Mouse (Mus musculus): Measurements from ENCODE around the gene Tgfbr2.
"Not testable (repeated sequence)": the region's sequence is repeated elsewhere in the genome, so short reads cannot be mapped to it uniquely, and the experiment has no call there.

Tgfbr2 gene

GRCm38 (mm10) chr9:116083300-116083699 lies 91.9 kb downstream of the Tgfbr2 start:
- DNase-seq (ENCODE audit: extremely low spot score, low read depth, low spot score): no peak

DNA sequence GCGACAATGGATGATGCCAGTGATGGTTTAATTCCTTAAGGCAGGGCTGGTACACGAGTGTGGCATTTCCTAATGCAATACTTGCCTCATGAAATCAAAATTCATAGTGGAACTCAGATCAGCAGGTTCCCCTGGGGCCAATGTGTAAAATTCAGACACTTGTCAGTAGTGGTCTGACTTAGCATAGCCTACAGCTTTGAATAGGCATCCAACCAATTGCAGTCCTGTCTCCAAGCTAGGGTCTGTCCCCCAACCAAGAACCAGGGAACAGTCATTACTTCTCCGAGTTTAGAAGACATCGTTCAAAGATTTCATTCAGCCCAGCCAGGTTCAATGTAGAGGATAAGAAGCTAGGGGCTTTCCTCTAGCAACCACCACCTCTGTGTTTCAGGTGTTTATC lies 93.4 kb downstream of the Tgfbr2 start:
- no peak for DNase-seq (ENCODE audit: extremely low spot score, low read depth, low spot score)

- no peak for DNase-seq (ENCODE audit: extremely low spot score, low read depth, low spot score)
Observed at GRCm38 (mm10) chr9:116077419-116077818, 97.7 kb downstream of the Tgfbr2 start.

GRCm38 (mm10) chr9:116076946-116077345 lies 98.2 kb downstream of the Tgfbr2 start:
- no peak for DNase-seq (ENCODE audit: extremely low spot score, low read depth, low spot score)

GRCm38 (mm10) chr9:116076163-116076562 lies 99.0 kb downstream of the Tgfbr2 start:
- no peak for DNase-seq (ENCODE audit: extremely low spot score, low read depth, low spot score)

DNA sequence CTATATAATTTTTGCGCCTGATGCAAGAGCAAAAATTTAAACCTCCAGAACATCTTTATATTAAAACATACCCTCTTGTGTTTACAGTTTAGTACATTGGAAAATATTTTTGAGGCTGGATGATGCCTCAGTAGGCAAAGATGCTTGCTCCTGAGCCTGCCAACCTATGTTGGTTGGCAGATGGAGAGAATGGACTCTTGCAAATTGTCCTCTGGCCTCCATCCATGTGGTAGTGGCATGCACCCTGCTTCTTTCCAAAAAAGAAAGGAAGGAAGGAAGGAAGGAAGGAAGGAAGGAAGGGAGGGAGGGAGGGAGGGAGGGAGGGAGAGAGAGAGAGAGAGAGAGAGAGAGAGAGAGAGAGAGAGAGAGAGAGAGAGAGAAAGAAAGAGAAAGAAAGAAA lies 103.6 kb downstream of the Tgfbr2 start:
- DNase-seq (ENCODE audit: extremely low spot score, low read depth, low spot score): not testable (repeated sequence)

DNA sequence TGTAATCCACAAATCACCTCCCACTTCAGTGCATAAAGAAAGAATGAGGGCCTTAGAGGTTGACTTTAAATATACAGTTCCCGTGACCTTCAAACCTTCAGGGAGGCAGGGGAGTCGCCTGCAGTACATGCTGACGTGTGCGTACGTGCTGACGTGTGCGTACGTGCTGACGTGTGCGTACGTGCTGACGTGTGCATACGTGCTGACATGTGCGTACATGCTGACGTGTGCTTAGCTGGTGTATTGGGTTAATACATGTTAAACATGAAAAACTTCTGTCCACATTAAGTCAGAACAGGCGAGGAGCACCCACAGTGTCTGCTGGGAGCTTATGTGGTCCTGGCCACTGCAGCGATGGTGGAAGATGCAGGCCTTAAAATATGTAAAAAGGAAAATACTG lies 110.4 kb downstream of the Tgfbr2 start:
- DNase-seq (ENCODE audit: extremely low spot score, low read depth, low spot score): no peak

GRCm38 (mm10) chr9:116060691-116061090 lies 114.5 kb downstream of the Tgfbr2 start:
- no peak for DNase-seq (ENCODE audit: extremely low spot score, low read depth, low spot score)

DNA sequence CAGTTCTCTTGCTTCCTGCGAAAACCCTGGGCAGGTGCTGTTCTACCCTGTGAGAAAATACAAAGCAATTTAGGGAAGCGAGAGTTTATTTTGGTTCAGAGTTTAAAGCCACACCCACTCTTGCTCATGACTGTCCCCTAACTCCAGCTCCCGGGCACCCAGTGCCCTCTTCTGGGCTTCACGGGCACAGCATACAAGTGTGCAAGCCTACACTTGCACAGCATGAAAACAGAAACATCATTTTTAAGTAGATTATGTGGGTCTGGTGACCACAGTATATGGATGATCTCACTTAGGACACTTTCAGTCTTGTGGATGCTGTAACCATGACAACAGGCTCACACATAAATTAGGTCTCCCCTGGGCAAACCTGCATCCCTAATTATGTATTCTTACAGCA lies 116.0 kb downstream of the Tgfbr2 start:
- no peak for DNase-seq (ENCODE audit: extremely low spot score, low read depth, low spot score)

GRCm38 (mm10) chr9:116058475-116058874 lies 116.7 kb downstream of the Tgfbr2 start:
- no peak for DNase-seq (ENCODE audit: extremely low spot score, low read depth, low spot score)

- no peak for DNase-seq (ENCODE audit: extremely low spot score, low read depth, low spot score)
Observed at GRCm38 (mm10) chr9:116053976-116054375, 121.2 kb downstream of the Tgfbr2 start.

GRCm38 (mm10) chr9:116049985-116050384 lies 125.2 kb downstream of the Tgfbr2 start:
- DNase-seq (ENCODE audit: extremely low spot score, low read depth, low spot score): no peak

DNA sequence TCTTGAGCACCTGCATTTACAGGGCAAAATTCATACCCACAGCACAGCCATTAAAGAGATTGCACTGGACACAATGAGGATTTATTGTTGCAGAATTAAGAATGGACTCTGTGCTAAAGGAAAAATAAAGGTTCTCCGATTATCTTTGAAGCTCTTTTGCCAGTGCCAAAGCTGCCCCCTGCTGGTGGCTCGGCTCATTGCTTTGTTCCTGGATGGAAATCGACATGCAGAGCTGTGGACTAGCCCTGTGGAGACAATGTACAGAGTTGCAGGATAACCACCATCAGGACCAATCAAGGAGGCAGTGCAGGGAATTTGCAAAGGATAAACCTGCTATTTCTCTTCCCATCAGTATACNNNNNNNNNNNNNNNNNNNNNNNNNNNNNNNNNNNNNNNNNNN lies 133.4 kb downstream of the Tgfbr2 start:
- peak; percentile 60 for DNase-seq (ENCODE audit: extremely low spot score, low read depth, low spot score)

- DNase-seq (ENCODE audit: extremely low spot score, low read depth, low spot score): no peak
Observed at GRCm38 (mm10) chr9:116041369-116041768, 133.8 kb downstream of the Tgfbr2 start.

DNA sequence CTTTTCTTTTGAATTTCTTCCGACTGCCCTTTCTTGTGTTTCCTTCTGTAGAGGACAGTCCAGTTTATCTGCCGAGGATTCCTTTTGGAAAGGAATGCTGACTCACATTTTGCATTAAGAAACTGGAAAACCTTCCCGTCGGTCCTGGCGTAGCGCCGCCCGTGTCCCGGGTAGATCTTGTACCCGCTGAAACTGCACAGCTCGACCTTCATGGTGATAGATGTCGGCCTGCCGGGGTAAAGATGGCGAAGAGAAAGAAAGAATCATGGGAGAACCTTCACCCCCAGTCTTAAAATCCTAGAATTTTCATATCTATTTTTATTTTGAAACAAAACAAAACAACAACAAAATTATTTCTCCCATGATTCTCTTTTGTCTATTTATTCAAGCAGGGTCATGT lies 134.3 kb downstream of the Tgfbr2 start:
- DNase-seq (ENCODE audit: extremely low spot score, low read depth, low spot score): not testable (repeated sequence)

- no peak for DNase-seq (ENCODE audit: extremely low spot score, low read depth, low spot score)
Observed at GRCm38 (mm10) chr9:116039981-116040380, 135.2 kb downstream of the Tgfbr2 start.

DNA sequence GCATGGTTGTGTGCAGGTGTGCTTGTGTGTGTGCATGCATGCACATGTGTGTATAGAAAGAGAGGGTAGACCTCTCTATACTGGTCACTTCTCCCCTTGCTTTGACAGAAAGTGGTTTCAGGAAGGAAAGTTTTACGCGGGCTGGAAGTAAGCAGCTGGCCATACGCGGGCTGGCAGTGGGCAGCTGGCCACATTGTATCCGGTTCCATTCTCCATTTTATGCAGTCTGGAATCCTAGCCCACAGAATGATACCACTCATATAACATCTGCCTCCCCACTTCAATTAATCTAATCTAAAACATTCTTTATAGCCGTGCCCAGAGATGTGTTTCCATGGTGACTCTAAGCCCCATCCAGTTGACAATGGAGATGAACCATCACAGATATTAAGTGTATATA lies 136.9 kb downstream of the Tgfbr2 start:
- DNase-seq (ENCODE audit: extremely low spot score, low read depth, low spot score): no peak
